Mouse (Mus musculus): ENCODE measurements around the gene Engase. TPM values are rescaled to one million over a fixed set of nuclear protein-coding genes. Genes with fewer than 3 reads are reported as not detected.
A peak's percentile ranks its signal among the peaks of the same experiment; 100 is the strongest.

Engase gene
- total RNA-seq, 2 experiments from 2014 or later = 10.3 to 10.6 TPM

DNA sequence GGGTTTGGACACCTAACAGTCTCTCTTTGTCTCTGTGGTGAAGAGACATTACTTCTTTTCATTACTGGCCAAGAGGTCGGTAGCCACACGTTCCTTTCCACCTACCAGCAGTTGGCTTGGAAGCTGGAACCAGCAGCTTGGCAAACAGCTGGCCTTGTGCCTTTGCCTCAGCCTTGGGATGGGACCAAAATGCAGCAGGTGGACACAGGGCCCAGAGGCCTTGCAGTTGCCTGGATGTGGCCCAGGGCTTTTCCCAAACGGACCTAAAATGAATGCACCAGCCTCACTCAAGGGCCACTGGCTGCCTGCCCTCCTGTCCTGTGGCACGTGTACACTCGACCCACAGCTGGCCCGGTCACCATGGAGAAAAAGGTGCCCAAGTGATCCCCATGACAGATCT is 25.4 kb upstream of the Engase start:
- no peak for DNase-seq (ENCODE audit: low spot score in 2 of 2)
- intact Hi-C loops (cut with DNase I) = no loop called here

DNA sequence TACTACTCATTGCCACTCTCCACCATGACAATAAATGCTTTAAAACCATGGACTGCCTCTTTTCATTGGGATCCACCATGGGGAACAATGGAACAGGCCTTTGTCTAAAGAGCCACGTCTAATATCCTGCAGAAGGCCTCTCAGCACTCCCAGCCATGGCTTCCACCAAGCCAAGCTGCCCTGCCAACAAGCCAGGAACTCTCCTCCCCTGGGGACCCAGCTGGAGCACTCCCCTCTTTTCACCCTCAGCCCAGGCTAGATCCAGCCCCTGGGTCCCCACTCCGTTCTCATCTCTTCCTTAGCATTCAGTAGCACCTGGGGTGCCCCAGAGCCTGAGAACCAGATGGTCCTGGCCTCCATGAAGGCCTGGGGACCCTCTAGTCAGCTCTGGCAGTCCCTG is 23.7 kb upstream of the Engase start:
- intact Hi-C loops (cut with DNase I) = no loop called here
- DNase-seq (ENCODE audit: low spot score in 2 of 2) = no peak

- no peak for DNase-seq (ENCODE audit: low spot score in 2 of 2)
- intact Hi-C loops (cut with DNase I) = no loop called here
Measured at GRCm38 (mm10) chr11:118453886-118454671, 22.6 kb upstream of the Engase start.

GRCm38 (mm10) chr11:118455788-118456187 is 20.8 kb upstream of the Engase start:
- no peak for DNase-seq (ENCODE audit: low spot score in 2 of 2)
- intact Hi-C loops (cut with DNase I) = no loop called here

GRCm38 (mm10) chr11:118456937-118457336 is 19.7 kb upstream of the Engase start:
- intact Hi-C loops (cut with DNase I) = no loop called here
- DNase-seq (ENCODE audit: low spot score in 2 of 2) = peak; percentile 60 to 83

GRCm38 (mm10) chr11:118459051-118459450 is 17.6 kb upstream of the Engase start:
- intact Hi-C loops (cut with DNase I) = no loop called here

DNA sequence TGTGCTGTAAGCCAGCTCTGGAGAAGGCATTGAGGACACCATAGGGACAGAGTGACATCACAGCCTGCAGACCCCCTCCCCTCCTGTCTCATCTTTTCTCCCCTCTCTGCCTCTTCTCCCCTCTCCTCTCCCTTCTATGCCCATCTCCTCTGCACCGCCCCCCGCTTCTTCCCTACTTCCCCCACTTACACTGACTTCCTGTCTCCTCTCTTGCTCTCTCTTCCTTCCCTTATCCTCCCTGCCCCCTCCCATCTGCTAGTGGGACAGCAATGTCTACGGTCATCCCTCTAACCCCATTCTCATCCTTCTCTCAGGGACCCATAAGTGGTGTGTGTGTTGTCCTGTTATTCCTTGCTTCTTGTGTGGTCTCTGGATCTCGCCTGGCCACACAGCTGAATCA is 17.1 kb upstream of the Engase start:
- DNase-seq (ENCODE audit: low spot score in 2 of 2) = no peak
- intact Hi-C loops (cut with DNase I) = no loop called here

More at GRCm38 (mm10) chr11:118459051-118459450, 17.6 kb upstream of the Engase start:
- DNase-seq (ENCODE audit: low spot score in 2 of 2) = no peak

DNA sequence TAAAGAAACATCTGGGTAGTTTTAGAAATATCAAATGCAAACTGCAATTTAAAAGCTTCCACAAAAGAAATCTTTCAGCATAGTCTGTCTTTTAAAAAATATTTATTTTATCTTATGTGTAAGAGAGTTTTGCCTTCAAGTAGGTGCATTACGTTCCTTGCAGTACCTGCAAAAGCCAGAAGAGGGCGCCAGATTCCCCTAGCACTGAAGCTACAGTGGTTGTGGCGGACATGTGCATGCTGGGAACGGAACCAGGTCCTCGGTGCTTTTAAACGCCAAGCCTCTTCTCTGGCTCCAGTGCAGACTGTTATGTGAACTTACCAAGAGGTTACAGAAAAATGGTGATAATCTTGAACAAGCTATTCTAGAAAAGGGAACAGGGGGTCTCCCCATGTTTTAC is 16.3 kb upstream of the Engase start:
- intact Hi-C loops (cut with DNase I) = no loop called here
- no peak for DNase-seq (ENCODE audit: low spot score in 2 of 2)

- no peak for DNase-seq (ENCODE audit: low spot score in 2 of 2)
- intact Hi-C loops (cut with DNase I) = no loop called here
Measured at GRCm38 (mm10) chr11:118467441-118468035, 9.1 kb upstream of the Engase start.

- DNase-seq (ENCODE audit: low spot score in 2 of 2) = no peak
- intact Hi-C loops (cut with DNase I) = no loop called here
Measured at GRCm38 (mm10) chr11:118469509-118470160, 7.0 kb upstream of the Engase start.

DNA sequence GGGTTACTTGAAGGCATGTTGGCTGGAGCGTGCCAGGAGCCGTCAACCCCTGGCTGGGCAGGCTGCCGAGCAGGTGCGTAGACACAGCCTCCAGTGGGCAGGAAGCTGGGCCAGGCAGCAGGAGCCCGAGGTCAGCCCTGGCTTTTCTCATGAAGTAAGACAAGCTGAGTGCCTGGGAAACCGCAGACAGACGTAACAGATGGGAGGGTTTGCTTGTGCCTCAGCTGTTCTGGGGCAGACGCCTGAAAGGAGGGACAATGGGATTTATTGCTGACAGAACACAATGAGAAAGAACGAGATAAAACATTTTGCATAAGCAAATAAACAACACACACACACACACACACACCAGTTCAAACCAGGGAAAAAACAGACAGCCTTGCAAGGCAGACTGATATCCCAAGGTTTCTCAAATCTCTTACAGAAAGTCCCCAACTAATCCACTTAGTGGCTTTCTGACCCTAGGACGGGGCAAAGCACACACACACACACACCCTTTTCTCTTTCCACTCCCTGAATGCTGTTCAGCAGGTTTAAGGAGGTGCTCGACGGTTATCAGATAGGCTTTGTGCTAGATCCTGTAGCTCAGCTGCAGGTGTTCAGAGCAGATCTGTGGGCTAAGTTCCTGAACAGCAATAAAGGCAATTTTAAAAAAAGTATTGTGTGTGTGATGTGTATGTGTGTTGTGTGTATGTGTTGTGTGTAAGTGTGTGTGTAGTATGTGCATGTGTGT is 6.2 kb upstream of the Engase start:
- no peak for DNase-seq (ENCODE audit: low spot score in 2 of 2)
- intact Hi-C loops (cut with DNase I) = no loop called here

- no peak for DNase-seq (ENCODE audit: low spot score in 2 of 2)
- intact Hi-C loops (cut with DNase I) = no loop called here
Measured at GRCm38 (mm10) chr11:118471676-118472075, 5.0 kb upstream of the Engase start.

- DNase-seq (ENCODE audit: low spot score in 2 of 2) = no peak
- intact Hi-C loops (cut with DNase I) = no loop called here
Measured at GRCm38 (mm10) chr11:118473161-118473560, 3.5 kb upstream of the Engase start.

GRCm38 (mm10) chr11:118473842-118474500 is 2.7 kb upstream of the Engase start:
- intact Hi-C loops (cut with DNase I) = no loop called here

DNA sequence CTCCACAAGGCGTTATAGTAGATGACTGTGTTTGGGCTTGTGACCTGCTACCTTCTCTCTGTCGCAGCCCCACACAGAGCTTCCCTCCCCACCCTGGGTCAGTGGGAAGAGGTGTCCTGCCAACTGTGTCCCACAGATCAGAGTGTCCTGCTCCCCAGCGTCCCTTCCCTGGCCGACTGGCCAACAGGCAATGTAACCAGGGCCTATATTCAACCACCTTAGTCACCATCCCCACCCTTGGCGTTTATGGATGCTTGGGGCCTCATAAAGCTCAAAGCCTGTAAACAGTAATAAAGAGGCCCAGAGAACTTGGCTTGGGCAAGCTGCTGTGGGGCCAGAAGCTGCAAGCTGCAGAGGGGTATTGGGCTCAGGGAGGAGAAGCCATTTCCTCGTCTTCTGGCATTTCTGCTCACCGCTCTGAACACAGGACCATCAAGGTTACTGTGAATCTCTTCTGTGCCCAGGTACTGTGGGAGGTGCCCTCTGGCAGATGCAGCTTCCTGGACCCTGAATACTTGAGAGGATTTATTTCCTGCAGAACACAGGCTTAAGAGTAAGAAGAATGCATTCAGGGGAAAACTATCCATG is 1.0 kb upstream of the Engase start:
- no peak for DNase-seq (ENCODE audit: low spot score in 2 of 2)
- intact Hi-C loops (cut with DNase I) = no loop called here

More at GRCm38 (mm10) chr11:118473842-118474500, 2.7 kb upstream of the Engase start:
- no peak for DNase-seq (ENCODE audit: low spot score in 2 of 2)

DNA sequence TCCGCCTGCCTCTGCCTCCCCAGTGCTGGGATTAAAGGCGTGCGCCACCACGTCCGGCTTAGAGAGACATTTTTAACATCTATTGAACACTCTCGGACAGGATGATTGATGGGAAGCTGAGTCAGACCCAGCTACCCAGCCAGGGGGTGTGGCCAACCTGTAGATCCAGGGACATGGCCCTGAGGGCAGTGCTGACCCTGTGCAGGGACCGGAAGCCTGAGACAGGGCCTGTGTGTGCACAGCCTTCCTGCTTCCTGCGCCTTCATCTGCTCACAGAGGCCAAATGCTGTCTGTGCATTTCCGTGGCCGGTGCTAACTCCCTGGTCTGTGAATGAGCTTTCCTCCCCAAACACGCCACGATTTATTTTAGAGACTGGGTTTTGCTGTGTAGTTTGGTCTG is 3.1 kb downstream of the Engase start:
- intact Hi-C loops (cut with DNase I) = no loop called here
- DNase-seq (ENCODE audit: low spot score in 2 of 2) = no peak

DNA sequence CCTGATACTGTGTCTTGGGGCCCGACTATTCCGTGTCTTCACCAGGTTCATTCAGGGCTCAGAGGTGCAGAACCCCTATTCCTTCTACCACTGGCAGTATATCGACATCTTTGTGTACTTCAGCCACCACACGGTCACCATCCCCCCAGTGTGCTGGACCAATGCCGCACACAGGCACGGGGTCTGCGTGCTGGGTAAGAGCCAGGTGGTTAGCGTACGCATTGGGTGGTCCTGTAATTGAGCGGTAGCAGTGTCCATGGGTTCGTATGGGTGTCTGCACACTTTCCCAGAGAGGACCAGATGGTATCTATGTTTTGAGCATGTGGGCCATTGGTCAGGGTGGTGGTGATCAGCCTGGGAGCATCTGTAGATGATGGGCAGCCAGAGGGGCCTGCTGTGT is 4.6 kb downstream of the Engase start:
- no peak for DNase-seq (ENCODE audit: low spot score in 2 of 2)
- intact Hi-C loops (cut with DNase I) = no loop called here

DNA sequence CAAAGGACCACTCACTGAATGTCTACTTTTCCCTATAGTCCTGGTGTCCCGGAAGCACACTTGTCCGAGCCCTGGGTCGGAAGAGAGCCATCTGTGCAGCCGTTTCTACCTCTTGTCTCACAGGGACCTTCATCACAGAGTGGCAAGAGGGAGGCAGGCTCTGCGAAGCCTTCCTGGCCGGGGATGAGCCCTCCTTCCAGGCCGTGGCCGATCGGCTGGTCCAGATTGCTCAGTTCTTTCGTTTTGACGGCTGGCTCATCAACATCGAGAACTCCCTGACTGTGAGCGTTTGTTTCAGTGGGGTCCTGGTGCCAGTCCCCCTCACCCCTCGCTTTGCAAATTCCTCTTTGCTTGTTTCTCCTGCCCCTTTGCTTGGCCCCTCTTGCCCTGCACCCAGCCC is 5.1 kb downstream of the Engase start:
- DNase-seq (ENCODE audit: low spot score in 2 of 2) = no peak
- intact Hi-C loops (cut with DNase I) = no loop called here

DNA sequence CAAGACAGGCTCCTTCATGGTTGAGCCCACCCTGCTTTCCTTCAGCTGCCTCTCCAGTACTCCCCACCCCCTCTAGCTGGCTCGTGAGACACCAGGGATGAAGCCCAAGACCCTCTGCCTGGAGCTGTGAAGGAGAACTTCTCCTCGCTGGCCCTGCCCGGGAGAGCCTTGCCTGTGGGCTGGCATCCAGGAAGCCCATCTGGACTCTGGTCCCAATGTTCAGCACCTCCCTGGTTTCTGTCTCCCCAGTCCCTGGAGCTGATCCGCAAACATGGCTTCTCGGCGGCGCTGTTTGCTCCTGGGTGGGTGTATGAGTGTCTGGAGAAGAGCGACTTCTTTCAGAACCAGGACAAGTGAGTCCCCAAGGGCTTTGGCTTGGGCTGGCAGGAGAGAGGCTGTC is 7.5 kb downstream of the Engase start:
- intact Hi-C loops (cut with DNase I) = no loop called here
- DNase-seq (ENCODE audit: low spot score in 2 of 2) = no peak

Data from left cerebral cortex, postnatal 25 days (tissue).